Mouse (Mus musculus) right cerebral cortex, adult 2 months (tissue): ENCODE measurements around the gene Dok3.
"Not testable (repeated sequence)": the region's sequence is repeated elsewhere in the genome, so short reads cannot be mapped to it uniquely, and the experiment has no call there.

Source experiments
- DNase-seq, 2 experiments: peaks; one replicate each; pipeline ENCODE4 v3.0.0; 2021 to 2022; ENCODE audit warnings: low spot score in 2 of 2

Gene Dok3

GRCm38 (mm10) chr13:55529198-55529915 lies at the start of gene Dok3:
Gene Dok3 (minus strand): TSS chr13:55529296.
- no peak for DNase-seq

GRCm38 (mm10) chr13:55578086-55578485 lies 49.0 kb upstream of the Dok3 start:
- no peak for DNase-seq

- not testable (repeated sequence) for DNase-seq
Measured at GRCm38 (mm10) chr13:55576872-55577271, 47.8 kb upstream of the Dok3 start.

GRCm38 (mm10) chr13:55575932-55576331 lies 46.8 kb upstream of the Dok3 start:
- DNase-seq: no peak

- no peak for DNase-seq
Measured at GRCm38 (mm10) chr13:55574321-55574720, 45.2 kb upstream of the Dok3 start.

- DNase-seq: no peak
Measured at GRCm38 (mm10) chr13:55573432-55573831, 44.3 kb upstream of the Dok3 start, which contains the start of gene Tmed9. Gene Tmed9 (plus strand): TSS chr13:55573732.

GRCm38 (mm10) chr13:55571977-55572376 lies 42.9 kb upstream of the Dok3 start:
- no peak for DNase-seq

GRCm38 (mm10) chr13:55571027-55571751 lies 42.1 kb upstream of the Dok3 start, which contains the start of gene Fam193b:
Gene Fam193b (minus strand): TSS chr13:55571120.
- peak; percentile 94 to 96 for DNase-seq

- peak; percentile 17 to 40 for DNase-seq
Measured at GRCm38 (mm10) chr13:55570286-55570973, 41.3 kb upstream of the Dok3 start.

GRCm38 (mm10) chr13:55569726-55570285 lies 40.7 kb upstream of the Dok3 start:
- DNase-seq: peak; percentile 28 to 29

- not testable (repeated sequence) for DNase-seq
Measured at GRCm38 (mm10) chr13:55568524-55568923, 39.4 kb upstream of the Dok3 start.

- no peak for DNase-seq
Measured at GRCm38 (mm10) chr13:55567949-55568348, 38.9 kb upstream of the Dok3 start.

GRCm38 (mm10) chr13:55567001-55567400 lies 37.9 kb upstream of the Dok3 start:
- no peak for DNase-seq

- DNase-seq: no peak
Measured at GRCm38 (mm10) chr13:55563266-55563879, 34.3 kb upstream of the Dok3 start.

- DNase-seq: no peak
Measured at GRCm38 (mm10) chr13:55557499-55557898, 28.4 kb upstream of the Dok3 start.

GRCm38 (mm10) chr13:55555921-55556320 lies 26.8 kb upstream of the Dok3 start:
- DNase-seq: no peak

- DNase-seq: no peak
Measured at GRCm38 (mm10) chr13:55549061-55549460, 20.0 kb upstream of the Dok3 start.

- no peak for DNase-seq
Measured at GRCm38 (mm10) chr13:55548426-55548825, 19.3 kb upstream of the Dok3 start.

- DNase-seq: no peak
Measured at GRCm38 (mm10) chr13:55547916-55548315, 18.8 kb upstream of the Dok3 start.

- DNase-seq: no peak
Measured at GRCm38 (mm10) chr13:55544792-55545191, 15.7 kb upstream of the Dok3 start.

GRCm38 (mm10) chr13:55543447-55543846 lies 14.4 kb upstream of the Dok3 start:
- DNase-seq: no peak

GRCm38 (mm10) chr13:55542891-55543290 lies 13.8 kb upstream of the Dok3 start:
- no peak for DNase-seq
